21 mouse cellular contexts compared by ENCODE assay signal in the genomic region with DNA sequence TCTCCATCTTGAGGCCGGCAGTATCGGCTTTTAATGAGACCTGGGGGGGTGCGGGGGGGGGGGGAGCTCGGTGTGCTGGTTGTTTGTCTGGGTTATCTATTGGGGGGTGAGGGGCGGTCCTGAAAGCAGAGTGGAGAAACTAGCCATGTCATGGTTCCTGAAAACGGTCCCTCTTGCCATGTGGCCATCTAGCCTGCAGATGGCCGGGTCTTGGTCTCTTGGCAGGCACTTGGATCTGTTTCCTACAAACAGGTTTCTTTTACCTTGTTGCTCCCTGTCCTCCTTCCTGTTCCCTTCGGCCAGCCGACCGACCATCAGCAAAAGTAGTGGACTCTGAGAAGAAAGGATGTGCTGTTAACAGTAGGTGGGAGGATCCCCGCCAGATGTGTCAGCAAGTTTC.
DNase-seq lines count a peak whose midpoint lies in the region; ATAC-seq lines count a peak whose summit lies in the region.
"Had no signal": no experiment of that assay in that cellular context is flagged by ENCODE, and none has a peak within 500 bp of the region (broad histone marks: within the 10 kb centered on the region; RNA-seq: fewer than 3 reads in every experiment).

No protein-coding gene starts in this region.

- no peak overlapping the region for H3K9ac ChIP-seq in hindbrain, embryonic 14.5 days
- H3K9ac ChIP-seq: forebrain, postnatal 0 days; heart, embryonic 13.5 days; hindbrain, embryonic 15.5 days had no signal

- ATAC-seq in granulocyte monocyte progenitor cell, adult 5-6 weeks (replicated peaks; ENCODE audit: poor library complexity, severe bottlenecking), result peak; percentile 52
- ATAC-seq in megakaryocyte progenitor cell, adult 5-6 weeks (replicated peaks; ENCODE audit: poor library complexity), result peak; percentile 30; the same call in 1 of the 2 replicates
- no peak for ATAC-seq in hindbrain, embryonic 14.5 days (ENCODE audit: low FRiP score)
- ATAC-seq: forebrain, embryonic 14.5 days; forebrain, postnatal 0 days had no signal

- H3K4me1 ChIP-seq in hindbrain, embryonic 14.5 days (replicated peaks; ENCODE audit: control insufficient read depth, insufficient read depth, low read length), result peaks cover 8% of the 10 kb centered on the region

- 67% methylated on average over 11 of the region's 11 CpGs for WGBS in hindbrain, embryonic 14.5 days

- H3K27ac ChIP-seq in hindbrain, embryonic 14.5 days, result no peak overlapping the region
- H3K27ac ChIP-seq: gastrocnemius, adult 2 months; heart, embryonic 13.5 days; hindbrain, embryonic 15.5 days had no signal

- no peaks in the 10 kb centered on the region for H3K9me3 ChIP-seq in hindbrain, embryonic 14.5 days (ENCODE audit: control insufficient read depth, low read length)
- H3K9me3 ChIP-seq: heart, embryonic 13.5 days; hindbrain, embryonic 15.5 days had no signal

- H3K27me3 ChIP-seq in hindbrain, embryonic 14.5 days (ENCODE audit: control insufficient read depth, insufficient read depth, low read length), result no peaks in the 10 kb centered on the region
- H3K27me3 ChIP-seq: CH12.LX; heart, embryonic 13.5 days; hindbrain, embryonic 15.5 days had no signal

- peak; percentile 40 to 49 for DNase-seq in cerebellum, postnatal 14 days
- DNase-seq in cerebellum, adult 18-20 months, result no peak
- DNase-seq in MN1 (ENCODE audit: low spot score), result peak; percentile 24
- no peak for DNase-seq in urinary bladder, postnatal 10 days (ENCODE audit: low spot score)
- no peak for DNase-seq in hindbrain, embryonic 14.5 days (ENCODE audit: low spot score)
- DNase-seq: adrenal gland, adult 2 months; adrenal gland, postnatal 14 days; B cell, adult 2 months; cerebellum, adult 11-12 months; cerebellum, adult 9-11 months; forebrain, postnatal 0 days; gastrocnemius, adult 2 months; gastrocnemius, postnatal 14 days; heart, postnatal 4 days had no signal

- H3K4me3 ChIP-seq in hindbrain, embryonic 14.5 days (replicated peaks; ENCODE audit: low read length), result no peak overlapping the region
- H3K4me3 ChIP-seq: gastrocnemius, adult 2 months; heart, embryonic 13.5 days; hindbrain, embryonic 15.5 days had no signal

- no peaks in the 10 kb centered on the region; the same call in 1 of the 2 replicates for H3K36me3 ChIP-seq in hindbrain, embryonic 14.5 days (replicated peaks; ENCODE audit: control insufficient read depth, insufficient read depth)
- H3K36me3 ChIP-seq: G1E; heart, embryonic 13.5 days; hindbrain, embryonic 15.5 days had no signal

- no peak overlapping the region for H3K4me2 ChIP-seq in hindbrain, embryonic 14.5 days (replicated peaks)
- H3K4me2 ChIP-seq: heart, embryonic 13.5 days; hindbrain, embryonic 15.5 days had no signal

Comparison
In these comparisons a context has a peak if more than half of its experiments do, and no peak if none do; other contexts are left out.
1. DNase-seq: peak in cerebellum, postnatal 14 days (2 of 2) and MN1 (single experiment); none in cerebellum, adult 18-20 months (0 of 2), urinary bladder, postnatal 10 days (single experiment) and hindbrain, embryonic 14.5 days (single experiment).